Mouse (Mus musculus): ENCODE measurements around the gene Cd80. TPM values are rescaled to one million over a fixed set of nuclear protein-coding genes. Genes with fewer than 3 reads are reported as not detected.

The Cd80 gene
- total and polyA plus RNA-seq, 3 experiments = 0.04 to 0.38 TPM; not detected in 1

DNA sequence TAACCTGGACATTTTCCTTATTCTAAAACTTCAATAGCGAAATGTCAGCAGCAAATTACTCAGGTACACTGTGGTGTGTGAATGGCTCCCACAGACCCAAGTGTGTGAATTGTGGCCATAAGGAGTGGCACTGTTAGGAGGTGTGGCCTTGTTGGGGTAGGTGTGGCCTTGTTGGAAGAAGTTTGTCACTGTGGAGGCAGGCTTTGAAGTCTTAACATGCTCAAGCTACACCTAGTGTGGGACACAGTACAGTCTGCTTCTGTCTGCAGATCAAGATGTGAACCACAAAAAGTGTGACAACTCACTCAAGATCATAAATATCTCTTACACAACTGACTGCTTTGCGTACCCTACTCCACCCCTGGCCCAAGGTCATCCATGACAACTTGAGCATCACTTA is 55.5 kb downstream of the Cd80 start:
- peaks cover 0 to 6% of the 10 kb centered on the region in 2 experiments; a peak in 2 of 4 replicates for H3K36me3 ChIP-seq (ENCODE audit: control insufficient read depth in 1 of 2, insufficient read depth in 2 of 2, low read length in 2 of 2)
- H3K27ac ChIP-seq (ENCODE audit: control insufficient read depth, low read depth, low read length) = no peak overlapping the region

DNA sequence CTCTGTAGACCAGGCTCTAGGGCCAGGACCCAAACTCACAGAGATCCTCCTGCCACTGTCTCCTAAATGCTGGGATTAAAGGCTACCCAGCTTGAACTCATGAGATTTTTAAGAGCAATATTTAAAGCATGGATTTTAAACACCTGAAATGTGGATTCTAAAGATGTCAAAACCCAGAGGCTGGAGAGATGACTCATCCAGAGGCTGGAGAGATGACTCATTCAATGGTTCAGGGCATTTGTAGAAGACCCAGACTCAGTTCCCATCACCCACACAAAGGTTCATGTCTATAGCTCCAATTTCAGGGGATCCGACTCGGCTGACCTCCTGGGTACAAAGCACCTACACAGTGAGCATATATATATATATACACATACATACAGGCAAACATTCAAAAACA is 63.8 kb downstream of the Cd80 start:
- H3K4me3 ChIP-seq (ENCODE audit: control insufficient read depth in 1 of 2, insufficient read depth in 1 of 2, low read depth in 2 of 2, low read length in 2 of 2) = no peak overlapping the region
- peak; percentile 14 for DNase-seq (ENCODE audit: low read depth, low spot score)
- TF ChIP-seq ELF1 (IDR thresholded peaks at IDR 0.05; ENCODE audit: low read depth, low read length) (no peak), TBP (IDR thresholded peaks at IDR 0.05; ENCODE audit: low read depth, low read length) (no peak), KAT2A (conservative IDR thresholded peaks at IDR 0.05; ENCODE audit: low read depth, low read length) (no peak)
- peaks cover 13% of the 10 kb centered on the region for H3K79me2 ChIP-seq (ENCODE audit: control insufficient read depth, insufficient read depth, low read length, poor library complexity)
- no peak overlapping the region for H3K27ac ChIP-seq (ENCODE audit: control insufficient read depth, low read depth, low read length)
- H3K36me3 ChIP-seq (ENCODE audit: control insufficient read depth in 1 of 2, insufficient read depth in 2 of 2, low read length in 2 of 2) = peaks cover 12 to 17% of the 10 kb centered on the region in 2 experiments
- no peaks in the 10 kb centered on the region for H3K27me3 ChIP-seq (ENCODE audit: control insufficient read depth in 1 of 2, insufficient read depth in 2 of 2, low read length in 2 of 2)
- H3K9me3 ChIP-seq (replicated peaks; ENCODE audit: insufficient read depth, low read length) = no peaks in the 10 kb centered on the region
- H3K9ac ChIP-seq (ENCODE audit: control insufficient read depth, low read depth, low read length, poor library complexity, severe bottlenecking) = no peak overlapping the region
- H3K4me1 ChIP-seq (ENCODE audit: control insufficient read depth in 1 of 2, insufficient read depth in 2 of 2, low read length in 2 of 2) = peaks cover 0 to 3% of the 10 kb centered on the region in 2 experiments; a peak in 2 of 4 replicates

More for the DNA sequence above, 55.5 kb downstream of the Cd80 start:
- no peak for TF ChIP-seq CHD2 (IDR thresholded peaks at IDR 0.05; ENCODE audit: low read length)
- TF ChIP-seq ZMIZ1 (IDR thresholded peaks at IDR 0.05; ENCODE audit: low read depth, low read length) = no peak
- no peak for TF ChIP-seq POLR2A (IDR thresholded peaks at IDR 0.05; ENCODE audit: control insufficient read depth in 1 of 2, insufficient read depth in 1 of 2, low read depth in 1 of 2, low read length in 2 of 2, poor library complexity in 1 of 2)
- TF ChIP-seq BHLHE40 (IDR thresholded peaks at IDR 0.05; ENCODE audit: borderline replicate concordance, low read depth, low read length) = no peak
- no peak for TF ChIP-seq HCFC1 (IDR thresholded peaks at IDR 0.05; ENCODE audit: low read depth, low read length)
- TF ChIP-seq MEF2A (IDR thresholded peaks at IDR 0.05; ENCODE audit: extremely low read depth, insufficient replicate concordance, low read depth, low read length, poor library complexity, severe bottlenecking) = no peak
- Histone ChIP-seq H3K79me2 (ENCODE audit: control insufficient read depth, insufficient read depth, low read length, poor library complexity) (no peaks in the 10 kb centered on the region), H3K9me3 (replicated peaks; ENCODE audit: insufficient read depth, low read length) (no peaks in the 10 kb centered on the region), H3K4me3 (ENCODE audit: control insufficient read depth in 1 of 2, insufficient read depth in 1 of 2, low read depth in 2 of 2, low read length in 2 of 2) (no peak overlapping the region), H3K9ac (ENCODE audit: control insufficient read depth, low read depth, low read length, poor library complexity, severe bottlenecking) (no peak overlapping the region), H3K4me1 (ENCODE audit: control insufficient read depth in 1 of 2, insufficient read depth in 2 of 2, low read length in 2 of 2) (no peaks in the 10 kb centered on the region), H3K27me3 (ENCODE audit: control insufficient read depth in 1 of 2, insufficient read depth in 2 of 2, low read length in 2 of 2) (no peaks in the 10 kb centered on the region)
- DNase-seq (ENCODE audit: low read depth, low spot score) = no peak

DNA sequence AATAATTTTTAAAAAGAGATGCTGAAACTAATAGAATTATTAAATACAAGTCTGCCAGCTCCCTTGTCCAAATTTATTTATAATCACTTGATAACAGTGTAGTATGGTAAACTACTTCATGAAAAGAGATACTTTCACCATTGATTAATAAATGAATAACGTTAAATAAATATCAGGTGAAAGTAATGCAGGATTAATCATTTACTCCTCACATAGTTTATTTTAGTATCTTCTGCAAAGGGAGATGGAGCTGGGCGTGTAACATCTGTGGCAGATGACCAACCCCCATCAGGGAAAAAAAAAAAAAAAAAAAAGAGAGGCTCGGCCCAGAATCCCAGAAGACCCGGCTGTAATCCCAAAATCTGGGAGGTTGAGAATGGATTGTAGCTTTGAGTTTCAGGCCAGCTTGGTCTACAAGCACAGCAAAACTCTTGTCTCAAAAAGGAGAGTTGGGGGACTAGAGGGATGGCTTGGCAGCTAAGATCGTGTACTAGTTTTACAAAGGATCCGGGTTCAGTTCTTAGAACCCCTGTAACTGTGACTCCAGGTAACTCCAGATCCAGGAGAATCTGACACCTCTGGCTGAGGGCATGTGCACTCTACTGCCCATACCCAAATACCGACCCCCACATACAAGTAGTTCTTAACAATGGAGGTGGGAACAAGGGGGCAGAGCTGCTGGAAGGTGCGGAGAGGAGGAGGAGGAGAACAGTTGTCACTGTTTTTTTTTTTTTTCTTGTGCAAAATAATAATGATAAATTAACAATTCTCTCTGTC is 66.0 kb downstream of the Cd80 start:
- peak overlapping the region; percentile 96 for H3K9ac ChIP-seq (ENCODE audit: control insufficient read depth, low read depth, low read length, poor library complexity, severe bottlenecking)
- peaks cover 13% of the 10 kb centered on the region for H3K79me2 ChIP-seq (ENCODE audit: control insufficient read depth, insufficient read depth, low read length, poor library complexity)
- peak overlapping the region; percentile 77 to 91 for H3K4me3 ChIP-seq (ENCODE audit: control insufficient read depth in 1 of 2, insufficient read depth in 1 of 2, low read depth in 2 of 2, low read length in 2 of 2)
- no peak overlapping the region for H3K27ac ChIP-seq (ENCODE audit: control insufficient read depth, low read depth, low read length)
- peaks cover 0 to 3% of the 10 kb centered on the region in 2 experiments; a peak in 2 of 4 replicates for H3K4me1 ChIP-seq (ENCODE audit: control insufficient read depth in 1 of 2, insufficient read depth in 2 of 2, low read length in 2 of 2)
- DNase-seq (ENCODE audit: low read depth, low spot score) = peak; percentile 51
- TF ChIP-seq ZNF384 (IDR thresholded peaks at IDR 0.05; ENCODE audit: low read depth, low read length) (peak; percentile 90), MAFK (IDR thresholded peaks at IDR 0.05; ENCODE audit: borderline replicate concordance, low read depth, low read length) (no peak), TAL1 (IDR thresholded peaks at IDR 0.05; ENCODE audit: low read length) (no peak), RCOR1 (IDR thresholded peaks at IDR 0.05; ENCODE audit: low read depth, low read length) (no peak), SIN3A (IDR thresholded peaks at IDR 0.05; ENCODE audit: low read length) (0 out of 2 replicates have a peak, but pooled peaks have one; percentile 19), SMC3 (IDR thresholded peaks at IDR 0.05; ENCODE audit: low read depth, low read length) (no peak), ZC3H11A (IDR thresholded peaks at IDR 0.05; ENCODE audit: low read depth, low read length) (no peak), E2F4 (IDR thresholded peaks at IDR 0.05; ENCODE audit: borderline replicate concordance, low read depth, low read length) (no peak), POLR2AphosphoS2 (IDR thresholded peaks at IDR 0.05; ENCODE audit: low read length) (no peak), POLR2AphosphoS5 (IDR thresholded peaks at IDR 0.05; ENCODE audit: borderline replicate concordance, low read depth, low read length) (no peak), ZKSCAN1 (IDR thresholded peaks at IDR 0.05; ENCODE audit: low read depth, low read length) (no peak), BHLHE40 (IDR thresholded peaks at IDR 0.05; ENCODE audit: borderline replicate concordance, low read depth, low read length) (no peak), MAZ (IDR thresholded peaks at IDR 0.05; ENCODE audit: low read depth, low read length) (no peak)
- H3K9me3 ChIP-seq (replicated peaks; ENCODE audit: insufficient read depth, low read length) = no peaks in the 10 kb centered on the region
- peaks cover 7 to 12% of the 10 kb centered on the region in 2 experiments for H3K36me3 ChIP-seq (ENCODE audit: control insufficient read depth in 1 of 2, insufficient read depth in 2 of 2, low read length in 2 of 2)
- no peaks in the 10 kb centered on the region for H3K27me3 ChIP-seq (ENCODE audit: control insufficient read depth in 1 of 2, insufficient read depth in 2 of 2, low read length in 2 of 2)
